Mouse (Mus musculus) CD8-positive naive resting alpha-beta T cell, adult 2 months (primary cell): ENCODE measurements at regions not wholly inside any gene's neighbourhood (a gene's known extent, or its start where the extent isn't known, plus 50 kb on each side); places are given as distances from the start of the nearest gene placed in this dataset.
"Not testable (repeated sequence)": the region's sequence is repeated elsewhere in the genome, so short reads cannot be mapped to it uniquely, and the experiment has no call there.

Experiments
- DNase-seq, 2 experiments: peaks; one replicate each; pipeline ENCODE4 v3.0.0; 2022; ENCODE audit warnings: low read depth in 2 of 2, low spot score in 2 of 2

GRCm38 (mm10) chr17:16918191-16918590 is 145.7 kb upstream of the Zfp960 start:
- no peak for DNase-seq

GRCm38 (mm10) chr17:16926200-16926599 is 137.7 kb upstream of the Zfp960 start:
- no peak for DNase-seq

- peak; percentile 72 to 80 for DNase-seq
These were observed 112.6 kb upstream of the Zfp960 start for GRCm38 (mm10) chr17:16951092-16952016.

GRCm38 (mm10) chr17:16952146-16952545 is 111.8 kb upstream of the Zfp960 start:
- not testable (repeated sequence) for DNase-seq

- not testable (repeated sequence) for DNase-seq
These were observed 66.7 kb upstream of the Zfp960 start for GRCm38 (mm10) chr17:16997241-16997640.

- DNase-seq, result peak; percentile 74 to 80
These were observed 59.2 kb upstream of the Zfp960 start for GRCm38 (mm10) chr17:17004632-17005265.

- peak in 1 of 2 experiments; percentile 28 for DNase-seq
These were observed 58.6 kb upstream of the Zfp960 start for GRCm38 (mm10) chr17:17005267-17005666.
